Mouse (Mus musculus): ENCODE data around the gene Nlrx1.

DNA sequence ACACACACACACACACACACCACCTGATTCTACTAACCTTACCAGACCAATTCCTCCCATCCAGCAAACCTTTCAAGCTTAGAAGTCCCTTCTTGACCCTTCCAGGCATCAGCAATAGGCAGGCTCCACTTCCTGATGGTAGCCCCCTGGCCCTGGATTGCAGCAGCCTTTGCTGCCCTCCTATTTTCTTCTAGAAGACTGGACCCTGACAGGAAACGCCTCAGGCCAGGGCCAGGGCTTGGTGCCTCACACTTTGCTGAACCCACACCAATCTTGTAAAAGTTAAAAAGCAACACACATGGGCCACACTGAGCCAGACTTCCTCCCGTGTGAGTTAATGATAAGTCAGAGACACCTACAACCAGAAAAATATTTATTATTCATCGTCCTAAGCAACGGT, 31.3 kb downstream of the Nlrx1 start:
- TF ChIP-seq POLR2A (IDR thresholded peaks at IDR 0.05; ENCODE audit: borderline replicate concordance, low read depth, low read length): no peak
- TF ChIP-seq CTCF (IDR thresholded peaks at IDR 0.05; ENCODE audit: low read depth, low read length): no peak

Measured in bone marrow macrophage, adult 2 months (primary cell).